Mouse (Mus musculus): ENCODE results near the gene Efna3. TPM values are rescaled to one million over a fixed set of nuclear protein-coding genes. Genes with fewer than 3 reads are reported as not detected.

The Efna3 gene
- polyA plus RNA-seq, 1 experiment from 2014 or later: 30.1 TPM

DNA sequence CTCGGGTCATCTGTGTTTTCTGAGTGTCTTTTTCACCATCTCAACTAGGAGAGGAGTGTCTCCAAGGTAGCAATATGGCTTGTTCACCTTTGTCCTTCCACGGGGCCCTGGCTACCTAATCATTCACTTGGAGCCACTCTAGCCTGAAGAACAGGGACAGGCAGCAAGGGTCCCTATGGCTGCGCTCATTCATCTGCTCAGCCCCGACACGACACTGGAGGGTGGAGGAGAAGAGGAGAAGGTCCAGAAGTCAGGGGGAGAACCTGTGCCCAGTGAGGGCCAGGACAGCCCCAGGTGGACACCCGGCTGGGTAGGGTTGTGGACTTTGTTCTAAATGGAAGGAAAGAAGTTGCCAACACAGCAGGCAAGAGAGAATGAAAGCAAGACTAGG lies 32.7 kb upstream of the Efna3 start:
- Histone ChIP-seq H3K27ac (ENCODE audit: low read depth, low read length) (no peak overlapping the region), H3K9ac (ENCODE audit: low read length) (no peak overlapping the region), H3K9me3 (replicated peaks; ENCODE audit: control insufficient read depth, low read length) (no peaks in the 10 kb centered on the region), H3K4me3 (ENCODE audit: low read depth, low read length) (no peak overlapping the region), H3K36me3 (ENCODE audit: control insufficient read depth, insufficient read depth, low read length) (no peaks in the 10 kb centered on the region), H3K4me2 (ENCODE audit: low read length) (no peak overlapping the region), H3K27me3 (replicated peaks; ENCODE audit: control insufficient read depth, insufficient read depth, low read length) (no peaks in the 10 kb centered on the region), H3K4me1 (ENCODE audit: control insufficient read depth, insufficient read depth, low read length) (no peaks in the 10 kb centered on the region)
- no peak for DNase-seq (ENCODE audit: low spot score)
- WGBS: 78% methylated on average over 6 of the region's 6 CpGs
- no peak for ATAC-seq

- ATAC-seq: peak; percentile 18; the same call in 1 of the 2 replicates
- no peak overlapping the region for H3K4me2 ChIP-seq (ENCODE audit: low read length)
Measured at GRCm38 (mm10) chr3:89354816-89355511, 32.2 kb upstream of the Efna3 start.

GRCm38 (mm10) chr3:89351271-89351670 lies 28.5 kb upstream of the Efna3 start:
- H3K27ac ChIP-seq (ENCODE audit: low read depth, low read length): no peak overlapping the region
- peaks cover 5% of the 10 kb centered on the region; the same call in 1 of the 2 replicates for H3K4me1 ChIP-seq (ENCODE audit: control insufficient read depth, insufficient read depth, low read length)
- no peak overlapping the region for H3K4me2 ChIP-seq (ENCODE audit: low read length)
- DNase-seq (ENCODE audit: low spot score) (no peak), ATAC-seq (no peak)
- H3K27me3 ChIP-seq (replicated peaks; ENCODE audit: control insufficient read depth, insufficient read depth, low read length): no peaks in the 10 kb centered on the region
- no peak overlapping the region for H3K9ac ChIP-seq (ENCODE audit: low read length)
- no peaks in the 10 kb centered on the region for H3K36me3 ChIP-seq (ENCODE audit: control insufficient read depth, insufficient read depth, low read length)
- no peaks in the 10 kb centered on the region for H3K9me3 ChIP-seq (replicated peaks; ENCODE audit: control insufficient read depth, low read length)
- 85% methylated on average over 5 of the region's 5 CpGs for WGBS
- no peak overlapping the region for H3K4me3 ChIP-seq (ENCODE audit: low read depth, low read length)

More at GRCm38 (mm10) chr3:89354816-89355511, 32.2 kb upstream of the Efna3 start:
- DNase-seq (ENCODE audit: low spot score): peak; percentile 84
- Histone ChIP-seq H3K9me3 (replicated peaks; ENCODE audit: control insufficient read depth, low read length) (no peaks in the 10 kb centered on the region), H3K9ac (ENCODE audit: low read length) (no peak overlapping the region), H3K27me3 (replicated peaks; ENCODE audit: control insufficient read depth, insufficient read depth, low read length) (no peaks in the 10 kb centered on the region), H3K4me1 (ENCODE audit: control insufficient read depth, insufficient read depth, low read length) (no peaks in the 10 kb centered on the region), H3K27ac (ENCODE audit: low read depth, low read length) (no peak overlapping the region), H3K4me3 (ENCODE audit: low read depth, low read length) (no peak overlapping the region), H3K36me3 (ENCODE audit: control insufficient read depth, insufficient read depth, low read length) (no peaks in the 10 kb centered on the region)
- 19% methylated on average over 5 of the region's 5 CpGs for WGBS

DNA sequence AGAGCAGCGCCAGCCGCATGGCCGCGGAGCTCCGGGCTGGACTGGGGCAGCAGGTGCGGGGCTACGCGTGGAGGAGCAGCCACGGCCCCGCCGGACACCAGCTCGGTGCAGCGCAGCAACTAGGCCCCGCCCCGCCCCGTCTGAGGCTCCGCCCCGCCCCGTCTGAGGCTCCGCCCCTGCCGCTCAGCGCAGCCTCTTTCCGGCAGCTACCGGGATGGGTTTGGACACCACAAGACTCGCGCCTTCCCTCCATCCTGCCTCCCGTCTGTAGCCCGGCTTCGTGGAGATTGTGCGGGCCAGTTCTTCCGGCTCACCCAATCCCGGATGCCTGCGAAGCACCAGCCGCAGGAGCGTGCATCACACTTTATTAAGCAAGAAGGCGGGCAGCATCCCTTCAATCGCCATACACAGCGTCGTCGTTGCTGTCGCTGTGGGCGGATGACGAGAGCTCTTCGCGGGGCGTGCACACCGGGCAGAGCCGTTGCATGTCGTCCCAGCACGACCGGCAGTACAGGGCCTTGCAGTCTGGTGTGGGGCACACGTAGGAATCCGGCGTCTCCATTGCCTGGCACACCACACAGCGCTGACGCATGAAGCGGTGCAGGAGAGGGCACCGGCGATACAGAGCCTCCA lies 27.2 kb upstream of the Efna3 start, which contains the start of gene Adam15:
Adam15 (minus strand) TSS at position 128 of the 633 bp plus-strand sequence.
- no peaks in the 10 kb centered on the region for H3K9me3 ChIP-seq (replicated peaks; ENCODE audit: control insufficient read depth, low read length)
- H3K4me3 ChIP-seq (ENCODE audit: low read depth, low read length): peak within 1 kb of the TSS; percentile 51
- H3K9ac ChIP-seq (ENCODE audit: low read length): peak within 1 kb of the TSS; percentile 69
- peak within 1 kb of the TSS; percentile 61 for H3K27ac ChIP-seq (ENCODE audit: low read depth, low read length)
- H3K27me3 ChIP-seq (replicated peaks; ENCODE audit: control insufficient read depth, insufficient read depth, low read length): no peaks in the 10 kb centered on the region
- peaks cover 5% of the 10 kb centered on the region; the same call in 1 of the 2 replicates for H3K4me1 ChIP-seq (ENCODE audit: control insufficient read depth, insufficient read depth, low read length)
- under 1% methylated on average over 59 of the region's 59 CpGs for WGBS
- DNase-seq (ENCODE audit: low spot score): peak; percentile 86
- peak within 1 kb of the TSS; percentile 90 for H3K4me2 ChIP-seq (ENCODE audit: low read length)
- H3K36me3 ChIP-seq (ENCODE audit: control insufficient read depth, insufficient read depth, low read length): no peaks in the 10 kb centered on the region
- peak; percentile 95 for ATAC-seq

DNA sequence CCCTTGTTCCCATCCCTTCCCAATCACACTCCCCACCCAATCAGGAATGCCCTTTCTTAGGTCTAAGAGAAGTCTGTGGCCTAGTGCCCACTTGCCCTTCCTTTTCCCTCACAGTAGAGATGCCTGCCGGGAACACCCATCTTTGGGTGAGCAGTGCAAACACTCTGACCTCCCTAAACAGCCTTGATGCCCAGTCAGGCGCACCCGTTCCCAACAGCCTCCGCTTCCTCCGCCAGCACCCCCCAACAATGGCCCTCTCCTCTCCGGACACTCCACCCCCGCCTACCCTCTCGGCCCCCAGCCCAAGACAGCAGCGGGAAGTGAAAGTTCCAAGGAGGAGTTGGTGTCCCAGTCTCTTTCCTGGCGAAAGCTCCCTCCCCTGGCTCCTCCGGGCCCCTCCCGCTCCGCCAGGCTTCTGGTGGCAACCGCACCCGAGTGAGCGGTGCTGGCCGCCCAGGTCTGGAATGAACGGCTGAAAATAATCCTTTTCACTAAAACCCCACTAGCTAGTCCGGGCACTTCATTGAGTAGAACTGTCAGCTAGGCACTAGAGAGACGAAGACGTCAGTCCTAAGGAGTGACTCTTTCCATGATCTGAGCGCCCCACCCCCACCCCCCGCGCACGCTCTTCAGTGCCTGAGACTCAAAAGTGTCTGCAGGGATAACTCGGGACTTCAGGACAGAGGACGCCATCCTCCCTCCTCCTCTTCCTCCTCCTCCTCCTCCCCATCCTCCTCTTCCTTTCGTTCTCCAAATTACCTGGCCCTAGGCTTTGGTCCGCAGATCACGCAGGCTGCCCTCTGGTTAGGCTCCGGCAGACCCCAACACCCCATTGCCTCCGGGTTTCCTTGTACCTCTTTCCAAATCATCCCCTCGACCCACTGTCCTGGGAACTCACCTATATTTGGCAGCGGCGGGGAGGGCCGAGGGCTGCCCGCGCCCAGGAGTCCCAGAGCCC lies 26.4 kb upstream of the Efna3 start:
- DNase-seq (ENCODE audit: low spot score) (peak; percentile 35), ATAC-seq (peak; percentile 49)
- Histone ChIP-seq H3K27ac (ENCODE audit: low read depth, low read length) (0 out of 2 replicates have a peak overlapping the region, but pooled peaks have one; percentile 61), H3K27me3 (replicated peaks; ENCODE audit: control insufficient read depth, insufficient read depth, low read length) (no peaks in the 10 kb centered on the region), H3K36me3 (ENCODE audit: control insufficient read depth, insufficient read depth, low read length) (peaks cover 3% of the 10 kb centered on the region; the same call in 1 of the 2 replicates), H3K4me3 (ENCODE audit: low read depth, low read length) (peak overlapping the region; percentile 51), H3K4me1 (ENCODE audit: control insufficient read depth, insufficient read depth, low read length) (peaks cover 5% of the 10 kb centered on the region; the same call in 1 of the 2 replicates), H3K9ac (ENCODE audit: low read length) (peak overlapping the region; percentile 69), H3K4me2 (ENCODE audit: low read length) (peak overlapping the region; percentile 90), H3K9me3 (replicated peaks; ENCODE audit: control insufficient read depth, low read length) (no peaks in the 10 kb centered on the region)
- WGBS: under 1% methylated on average over 38 of the region's 38 CpGs

DNA sequence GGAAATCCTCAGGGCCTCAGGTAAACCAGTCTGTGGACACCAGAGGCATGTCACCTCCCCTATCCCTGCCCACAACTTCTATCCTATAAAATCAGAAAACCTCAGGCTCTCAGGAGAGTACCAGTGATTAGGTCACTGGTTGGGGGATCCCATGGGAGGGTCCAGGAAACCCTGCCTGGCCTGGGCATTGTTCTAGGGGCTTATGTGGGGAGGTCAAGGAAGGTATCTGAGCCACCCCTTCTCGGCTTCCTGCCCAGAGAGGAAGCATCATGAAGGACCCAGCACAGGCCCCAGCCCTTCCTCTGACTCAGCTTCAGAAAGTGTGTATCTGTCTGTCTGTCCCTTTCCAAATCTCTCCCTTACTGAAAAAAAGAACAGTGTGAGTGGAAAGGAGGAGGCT lies 25.2 kb upstream of the Efna3 start:
- 50% methylated on average over 1 of the region's 1 CpGs for WGBS
- Histone ChIP-seq H3K27me3 (replicated peaks; ENCODE audit: control insufficient read depth, insufficient read depth, low read length) (no peaks in the 10 kb centered on the region), H3K36me3 (ENCODE audit: control insufficient read depth, insufficient read depth, low read length) (peaks cover 12% of the 10 kb centered on the region; the same call in 1 of the 2 replicates), H3K27ac (ENCODE audit: low read depth, low read length) (no peak overlapping the region), H3K9ac (ENCODE audit: low read length) (no peak overlapping the region), H3K4me1 (ENCODE audit: control insufficient read depth, insufficient read depth, low read length) (peaks cover 5% of the 10 kb centered on the region; the same call in 1 of the 2 replicates), H3K4me2 (ENCODE audit: low read length) (no peak overlapping the region), H3K4me3 (ENCODE audit: low read depth, low read length) (no peak overlapping the region), H3K9me3 (replicated peaks; ENCODE audit: control insufficient read depth, low read length) (no peaks in the 10 kb centered on the region)
- DNase-seq (ENCODE audit: low spot score): no peak
- ATAC-seq: no peak

DNA sequence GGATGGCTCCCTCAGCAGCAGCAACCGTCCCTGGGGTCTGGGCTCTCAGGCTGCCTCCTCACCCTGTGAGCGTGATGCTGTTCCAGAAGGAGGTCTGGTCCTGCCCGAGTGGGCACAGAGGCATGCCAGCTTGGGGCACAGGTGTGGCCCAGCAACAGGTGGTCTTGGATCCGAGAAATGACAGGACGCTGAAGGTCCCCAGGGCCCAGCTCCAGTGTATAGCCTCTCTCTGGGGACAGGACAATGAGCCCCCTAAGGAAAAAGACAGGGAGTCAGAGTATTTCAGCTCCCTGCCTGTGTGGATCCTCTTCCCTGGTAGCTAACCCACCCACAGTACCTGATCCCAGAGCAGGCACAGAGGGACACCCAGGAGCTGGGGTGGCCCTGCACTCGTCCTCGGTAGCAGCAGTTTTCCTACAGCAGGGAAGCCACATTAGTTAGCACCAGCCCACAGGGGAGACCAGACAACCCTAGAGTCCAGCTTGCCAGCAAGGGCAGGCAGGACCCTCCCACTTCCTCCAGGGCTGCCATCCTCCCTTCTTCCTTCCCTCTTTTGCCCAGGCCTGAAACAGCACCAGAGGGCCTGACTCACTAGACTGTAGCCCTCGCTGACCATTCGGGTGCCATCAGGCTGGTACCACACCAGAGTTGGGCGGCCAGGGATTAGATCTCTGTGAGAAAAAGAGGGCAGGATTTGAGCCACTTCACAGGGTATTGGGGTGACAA lies 24.2 kb upstream of the Efna3 start:
- ATAC-seq: no peak
- Histone ChIP-seq H3K4me2 (ENCODE audit: low read length) (no peak overlapping the region), H3K27ac (ENCODE audit: low read depth, low read length) (no peak overlapping the region)

GRCm38 (mm10) chr3:89343279-89343678 lies 20.5 kb upstream of the Efna3 start:
- H3K27me3 ChIP-seq (replicated peaks; ENCODE audit: control insufficient read depth, insufficient read depth, low read length): no peaks in the 10 kb centered on the region
- ATAC-seq (no peak), DNase-seq (ENCODE audit: low spot score) (no peak)
- peaks cover 3% of the 10 kb centered on the region; the same call in 1 of the 2 replicates for H3K4me1 ChIP-seq (ENCODE audit: control insufficient read depth, insufficient read depth, low read length)
- H3K4me2 ChIP-seq (ENCODE audit: low read length): no peak overlapping the region
- H3K9me3 ChIP-seq (replicated peaks; ENCODE audit: control insufficient read depth, low read length): no peaks in the 10 kb centered on the region
- no peak overlapping the region for H3K27ac ChIP-seq (ENCODE audit: low read depth, low read length)
- 88% methylated on average over 7 of the region's 7 CpGs for WGBS
- no peak overlapping the region for H3K4me3 ChIP-seq (ENCODE audit: low read depth, low read length)
- peaks cover 15% of the 10 kb centered on the region; the same call in 1 of the 2 replicates for H3K36me3 ChIP-seq (ENCODE audit: control insufficient read depth, insufficient read depth, low read length)
- H3K9ac ChIP-seq (ENCODE audit: low read length): no peak overlapping the region

More for the DNA sequence above, 24.2 kb upstream of the Efna3 start:
- no peak overlapping the region for H3K4me3 ChIP-seq (ENCODE audit: low read depth, low read length)
- H3K4me1 ChIP-seq (ENCODE audit: control insufficient read depth, insufficient read depth, low read length): peaks cover 5% of the 10 kb centered on the region; the same call in 1 of the 2 replicates
- no peaks in the 10 kb centered on the region for H3K9me3 ChIP-seq (replicated peaks; ENCODE audit: control insufficient read depth, low read length)
- H3K9ac ChIP-seq (ENCODE audit: low read length): no peak overlapping the region
- 84% methylated on average over 10 of the region's 10 CpGs for WGBS
- H3K27me3 ChIP-seq (replicated peaks; ENCODE audit: control insufficient read depth, insufficient read depth, low read length): no peaks in the 10 kb centered on the region
- H3K36me3 ChIP-seq (ENCODE audit: control insufficient read depth, insufficient read depth, low read length): peaks cover 12% of the 10 kb centered on the region; the same call in 1 of the 2 replicates
- no peak for DNase-seq (ENCODE audit: low spot score)
